Mouse (Mus musculus) lung, postnatal 14 days (tissue): ENCODE data around the gene Gm36864.
A peak's percentile ranks its signal among the peaks of the same experiment; 100 is the strongest.
"Not testable (repeated sequence)": the region's sequence is repeated elsewhere in the genome, so short reads cannot be mapped to it uniquely, and the experiment has no call there.

Experiments used
- DNase-seq: peaks from one replicate; pipeline ENCODE4 v3.0.0; 2021

Gm36864 gene

DNA sequence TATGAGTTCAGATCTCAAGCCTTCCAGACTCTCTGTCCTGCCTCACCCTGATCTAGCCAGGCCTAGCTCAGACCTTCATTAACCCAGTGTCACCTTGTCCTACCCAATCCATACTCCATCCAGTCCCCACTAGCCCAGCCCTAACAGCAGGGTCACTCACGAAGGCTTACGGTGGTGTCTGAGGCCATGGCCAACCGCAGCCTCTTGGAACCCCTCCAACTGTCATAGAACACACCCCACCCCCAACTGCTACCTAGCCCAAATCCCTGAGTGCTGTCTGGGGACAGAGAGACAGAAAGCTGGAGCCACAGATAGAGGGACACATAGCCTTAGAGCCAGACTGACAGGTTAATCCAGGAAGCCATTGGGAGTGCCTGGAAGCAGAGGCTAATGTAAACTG lies at the start of gene Gm36864:
Gene Gm36864 (plus strand): TSS at position 269 of the 400 bp plus-strand sequence.
- no peak for DNase-seq

DNA sequence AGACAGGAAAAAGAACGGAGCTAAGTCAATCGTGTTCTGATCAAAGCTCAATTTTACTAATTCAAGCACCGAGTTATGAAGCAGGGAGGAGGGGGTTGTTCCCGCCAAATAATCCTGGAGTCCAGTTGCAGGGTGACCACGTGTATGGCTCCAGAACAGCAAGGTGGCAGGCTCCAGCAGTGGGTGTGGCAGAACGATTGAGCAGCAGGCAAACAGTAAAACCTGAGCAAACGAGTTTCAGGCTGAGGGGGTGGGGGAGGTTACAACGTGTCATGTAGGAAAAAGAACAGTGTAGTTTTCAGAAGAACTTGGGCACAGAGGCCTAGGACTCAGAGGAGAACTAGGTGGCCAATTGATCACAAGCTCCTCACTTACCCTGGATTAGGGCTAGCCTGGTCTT lies 49.5 kb upstream of the Gm36864 start:
- DNase-seq, result not testable (repeated sequence)

- not testable (repeated sequence) for DNase-seq
Observed at GRCm38 (mm10) chr7:44187936-44188335, 48.0 kb upstream of the Gm36864 start, which contains the start of gene Klk1b24. Gene Klk1b24, plus strand, starts transcription at chr7:44188236.

DNA sequence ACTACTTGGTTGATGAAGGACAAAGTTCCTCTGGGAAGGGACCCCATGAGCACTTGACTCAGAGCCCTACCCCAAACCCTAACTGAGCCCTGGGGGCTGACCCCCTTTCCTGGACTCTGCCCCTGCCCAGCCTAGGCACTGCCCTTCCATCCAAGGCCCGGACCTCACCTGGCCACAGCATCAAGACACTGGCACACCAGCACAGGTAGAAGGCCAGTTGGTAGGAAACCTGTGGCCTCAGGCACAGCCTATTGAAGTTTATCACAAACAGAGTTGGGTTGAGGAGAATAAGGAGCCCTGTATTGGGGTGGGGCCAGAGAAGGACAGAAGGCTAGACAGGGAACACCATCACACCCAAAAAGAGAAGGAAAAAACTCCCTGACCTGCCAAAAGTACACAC lies 42.5 kb upstream of the Gm36864 start:
- DNase-seq, result not testable (repeated sequence)

GRCm38 (mm10) chr7:44197891-44198290 lies 38.1 kb upstream of the Gm36864 start, which contains the start of gene Klk1b3:
Gene Klk1b3, plus strand, starts transcription at chr7:44198191.
- DNase-seq, result no peak

- not testable (repeated sequence) for DNase-seq
Observed at GRCm38 (mm10) chr7:44207135-44207534, 28.8 kb upstream of the Gm36864 start, which contains the start of gene Klk1b4. Gene Klk1b4, plus strand, starts transcription at chr7:44207435.

DNA sequence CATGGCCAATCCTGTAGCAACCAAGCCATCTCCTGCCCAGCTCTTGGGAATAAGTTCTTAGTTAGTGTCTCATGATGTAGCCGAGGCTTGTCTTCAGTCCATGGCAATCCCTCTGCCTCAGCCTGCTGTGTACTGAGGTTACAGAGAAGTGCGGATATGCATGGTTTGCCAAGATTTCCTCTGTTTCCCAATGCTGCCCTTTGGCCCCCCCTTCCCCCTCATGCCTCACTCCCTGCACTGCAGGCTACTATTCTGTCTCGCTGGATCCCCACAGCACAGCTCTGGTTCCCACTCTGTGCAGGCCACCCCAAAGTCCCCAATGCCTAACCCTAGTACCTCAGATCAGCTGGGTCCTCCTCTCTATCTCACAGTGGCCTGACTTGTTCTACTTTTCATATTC lies 27.7 kb upstream of the Gm36864 start:
- no peak for DNase-seq

- DNase-seq, result no peak
Observed at GRCm38 (mm10) chr7:44215645-44216044, 20.3 kb upstream of the Gm36864 start, which contains the start of gene Klk1b5. Gene Klk1b5, plus strand, starts transcription at chr7:44215945.

DNA sequence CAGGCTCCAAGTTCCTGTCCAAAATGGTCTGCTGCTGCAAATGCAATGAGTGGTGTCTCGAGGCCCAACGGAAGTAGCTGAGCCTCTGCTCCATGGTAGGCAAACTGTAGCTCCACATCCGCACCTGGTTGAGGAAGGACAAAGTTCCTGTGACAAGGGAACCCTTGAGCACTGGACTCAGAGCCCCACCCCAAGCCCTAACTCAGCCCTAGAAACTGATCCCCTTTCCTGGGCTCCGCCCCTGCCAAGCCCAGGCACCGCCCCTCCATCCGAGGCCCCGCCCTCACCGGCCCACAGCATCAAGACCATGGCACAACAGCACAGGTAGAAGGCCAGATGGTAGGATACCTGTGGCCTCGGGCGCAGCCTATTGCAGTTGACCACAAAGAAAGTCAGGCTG lies 14.4 kb upstream of the Gm36864 start:
- not testable (repeated sequence) for DNase-seq

DNA sequence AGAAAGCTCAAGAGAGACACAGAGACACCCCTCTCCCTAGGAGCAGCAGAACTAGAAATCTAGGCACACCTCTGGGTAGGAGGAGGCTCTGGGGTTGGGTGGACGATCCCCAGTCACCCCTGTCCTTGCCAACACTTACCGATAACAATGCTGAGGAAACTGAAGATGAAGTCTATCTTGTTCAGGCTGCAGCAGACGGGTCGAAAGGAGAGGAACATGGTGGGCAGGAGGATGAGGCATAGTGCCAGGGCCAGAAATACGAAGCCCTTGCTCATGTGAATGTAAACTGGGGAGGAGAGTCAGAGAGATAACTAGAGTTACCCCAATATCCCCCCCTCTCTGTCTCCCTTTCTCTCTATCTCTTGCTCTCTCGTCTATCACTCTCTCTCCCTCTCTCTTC lies 13.6 kb upstream of the Gm36864 start:
- not testable (repeated sequence) for DNase-seq

DNA sequence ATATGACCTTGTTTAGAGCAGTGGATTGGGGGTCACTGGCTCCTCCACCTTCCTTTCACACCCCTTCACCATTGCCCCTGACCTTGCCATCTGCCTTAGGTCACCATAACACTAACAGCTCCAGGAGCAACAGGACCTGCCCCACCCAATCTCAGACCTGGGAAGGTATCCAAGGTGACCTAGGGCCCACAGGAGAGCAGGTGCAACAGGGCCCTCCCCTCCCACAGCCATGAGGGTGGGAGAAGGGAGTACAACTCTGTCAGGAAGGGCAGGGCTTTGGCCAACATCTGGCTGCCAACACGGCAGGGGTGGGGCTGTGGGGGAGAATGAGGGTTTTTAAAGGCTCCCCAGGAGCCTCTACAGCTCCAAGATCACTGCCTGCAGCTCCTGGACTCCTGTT lies 10.9 kb upstream of the Gm36864 start, which contains the start of gene Klk1:
Gene Klk1 (plus strand): TSS at position 285 of the 400 bp plus-strand sequence.
- no peak for DNase-seq

DNA sequence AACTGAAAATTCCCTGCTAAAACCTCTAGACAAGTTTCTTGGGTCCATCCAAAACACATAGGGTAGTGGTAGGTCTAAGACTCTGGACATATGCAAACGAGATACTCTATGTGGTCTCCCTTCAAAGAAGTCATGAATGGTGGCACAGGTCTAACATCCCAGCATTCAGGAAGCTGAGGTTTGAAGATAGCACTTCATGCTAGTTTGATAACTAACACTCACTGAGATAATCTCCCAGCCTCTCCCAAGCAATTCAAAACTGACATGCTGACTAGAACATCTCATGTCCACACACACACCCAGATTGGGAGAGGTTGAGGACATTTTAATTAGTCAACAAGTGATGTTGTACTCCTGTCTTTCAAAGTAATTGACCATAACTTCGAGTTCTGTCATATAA lies 3.9 kb downstream of the Gm36864 start:
- no peak for DNase-seq

DNA sequence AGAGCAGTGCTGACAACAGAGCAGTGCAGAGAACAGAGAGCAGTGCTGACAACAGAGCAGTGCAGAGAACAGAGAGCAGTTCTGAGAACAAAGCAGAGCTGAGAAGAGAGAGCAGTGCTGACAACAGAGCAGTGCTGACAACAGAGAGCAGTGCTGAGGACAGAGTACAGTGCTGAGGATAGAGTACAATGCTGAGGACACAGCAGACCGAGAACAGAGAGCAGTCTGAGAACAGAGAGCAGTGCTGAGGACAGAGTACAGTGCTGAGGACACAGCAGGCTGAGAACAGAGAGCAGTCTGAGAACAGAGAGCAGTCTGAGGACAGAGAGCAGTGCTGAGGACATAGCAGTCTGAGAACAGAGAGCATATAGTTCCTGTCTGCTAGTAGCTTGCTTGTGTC lies 4.7 kb downstream of the Gm36864 start:
- DNase-seq, result no peak

GRCm38 (mm10) chr7:44241163-44241562 lies 5.2 kb downstream of the Gm36864 start:
- DNase-seq, result no peak

GRCm38 (mm10) chr7:44244080-44244479 lies 8.1 kb downstream of the Gm36864 start:
- no peak for DNase-seq

DNA sequence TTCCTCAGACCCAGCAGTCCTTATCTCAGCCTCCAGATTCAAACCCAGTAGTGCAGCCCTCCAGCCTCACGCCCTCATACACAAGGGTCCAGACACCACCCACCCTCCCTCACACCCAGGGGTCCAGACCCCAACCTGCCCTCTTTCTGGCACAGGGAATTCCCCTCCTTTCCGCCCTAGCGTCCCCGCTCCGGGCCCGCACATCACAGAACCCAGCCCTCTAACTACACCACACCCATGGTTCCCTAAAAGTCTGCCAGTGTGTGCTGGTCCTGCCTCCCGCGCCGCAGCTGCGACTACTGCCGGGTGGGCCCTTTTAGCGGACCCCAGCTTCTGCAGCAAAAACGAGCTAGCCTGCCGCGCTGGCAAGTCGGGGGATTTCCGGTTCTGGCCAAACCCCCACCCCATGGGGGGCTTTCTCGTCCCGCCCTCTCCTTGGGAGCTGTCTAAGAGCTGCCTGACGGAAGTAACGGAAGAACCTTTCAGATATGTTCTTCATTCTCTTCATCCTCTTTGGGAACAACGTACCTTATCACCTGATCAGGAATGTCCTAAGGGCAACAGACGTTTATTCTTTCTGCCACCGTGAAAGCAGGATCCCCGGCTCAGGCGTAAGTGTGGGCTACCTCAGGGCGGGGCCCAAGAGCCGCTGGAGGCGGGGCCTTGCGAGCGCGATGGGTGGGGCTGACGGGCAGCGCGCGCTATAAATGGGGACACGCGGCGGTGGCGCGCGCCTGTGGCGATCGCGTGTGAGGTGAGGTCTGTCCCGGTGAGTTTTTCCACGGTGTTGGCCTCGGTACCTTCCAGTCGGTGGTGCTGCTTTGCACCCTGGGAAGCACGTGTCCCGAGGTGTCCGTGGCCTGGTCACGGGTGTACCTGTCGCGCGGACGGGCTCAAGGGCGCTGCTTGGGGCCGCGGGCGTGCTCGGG lies 10.3 kb downstream of the Gm36864 start, which contains the start of the genes 1700028J19Rik and 2410002F23Rik:
Gene 1700028J19Rik (minus strand): TSS at position 641 of the 929 bp plus-strand sequence.
Gene 2410002F23Rik (plus strand): TSS at position 668 of the 929 bp plus-strand sequence.
- peak; percentile 93 for DNase-seq

- no peak for DNase-seq
Observed at GRCm38 (mm10) chr7:44246984-44247470, 11.1 kb downstream of the Gm36864 start.

DNA sequence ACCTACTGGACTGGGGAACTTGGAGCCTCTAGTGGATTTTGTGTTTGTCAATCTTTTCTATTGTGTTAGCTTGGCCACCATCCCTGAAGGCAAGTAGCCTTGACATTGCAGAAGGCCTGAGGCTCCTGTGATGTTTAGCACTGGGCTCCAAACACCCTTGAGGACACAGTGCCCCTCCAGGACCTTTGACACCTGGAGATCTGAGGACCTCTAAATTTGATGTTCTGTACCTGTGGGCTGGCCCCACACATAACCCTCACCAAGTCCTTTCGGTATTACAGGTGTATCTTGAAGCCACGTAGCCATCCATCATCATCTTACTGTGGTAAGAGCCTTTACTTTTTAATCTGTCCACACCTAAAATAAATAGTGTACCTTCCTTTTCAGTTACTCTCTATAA lies 12.0 kb downstream of the Gm36864 start:
- DNase-seq, result no peak

DNA sequence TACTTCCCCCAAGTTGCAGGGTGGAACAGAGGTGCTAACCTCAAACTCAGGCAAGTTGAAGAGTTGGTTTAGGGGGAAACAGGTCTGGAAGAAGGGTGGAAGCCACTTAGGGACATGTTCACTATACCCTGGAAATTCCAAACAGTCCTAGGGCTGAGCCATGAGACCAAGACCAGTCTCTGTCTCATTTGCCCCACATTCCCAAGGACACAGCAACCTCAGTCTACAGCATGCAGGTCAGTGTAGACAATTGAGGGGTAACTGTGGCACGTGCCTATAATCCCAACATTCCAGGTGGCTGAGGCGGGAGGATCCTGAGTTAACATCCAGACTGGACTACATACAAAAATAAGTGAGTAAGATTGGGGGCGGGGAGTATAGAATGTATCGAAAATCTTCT lies 13.3 kb downstream of the Gm36864 start:
- DNase-seq, result no peak

DNA sequence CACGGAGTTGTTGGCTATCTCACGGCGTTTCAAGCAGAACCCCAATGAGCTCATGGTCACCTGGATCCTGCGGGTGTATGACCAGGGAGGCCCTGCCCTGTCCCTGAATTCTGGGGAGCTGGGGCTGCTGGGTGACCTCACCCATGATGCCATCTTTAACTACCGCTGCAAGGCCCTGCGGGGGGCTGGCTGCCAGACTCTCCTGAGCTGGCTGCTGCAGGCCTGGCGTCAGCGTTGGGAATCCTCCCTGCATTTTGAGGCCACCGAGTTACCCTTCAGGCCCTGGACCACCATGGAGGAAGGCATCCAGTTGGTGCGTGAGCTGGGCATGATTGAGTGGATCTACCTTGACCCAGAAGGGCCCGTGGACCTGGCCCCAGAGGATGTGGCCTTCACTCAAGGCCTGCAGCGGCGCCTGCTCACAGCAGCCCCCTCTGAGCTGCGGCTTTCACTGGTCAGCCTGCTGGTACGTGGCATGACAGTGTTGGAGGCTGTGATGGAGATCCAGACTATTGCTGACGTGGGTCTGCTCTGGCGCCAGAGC lies 14.8 kb downstream of the Gm36864 start:
- not testable (repeated sequence) for DNase-seq

DNA sequence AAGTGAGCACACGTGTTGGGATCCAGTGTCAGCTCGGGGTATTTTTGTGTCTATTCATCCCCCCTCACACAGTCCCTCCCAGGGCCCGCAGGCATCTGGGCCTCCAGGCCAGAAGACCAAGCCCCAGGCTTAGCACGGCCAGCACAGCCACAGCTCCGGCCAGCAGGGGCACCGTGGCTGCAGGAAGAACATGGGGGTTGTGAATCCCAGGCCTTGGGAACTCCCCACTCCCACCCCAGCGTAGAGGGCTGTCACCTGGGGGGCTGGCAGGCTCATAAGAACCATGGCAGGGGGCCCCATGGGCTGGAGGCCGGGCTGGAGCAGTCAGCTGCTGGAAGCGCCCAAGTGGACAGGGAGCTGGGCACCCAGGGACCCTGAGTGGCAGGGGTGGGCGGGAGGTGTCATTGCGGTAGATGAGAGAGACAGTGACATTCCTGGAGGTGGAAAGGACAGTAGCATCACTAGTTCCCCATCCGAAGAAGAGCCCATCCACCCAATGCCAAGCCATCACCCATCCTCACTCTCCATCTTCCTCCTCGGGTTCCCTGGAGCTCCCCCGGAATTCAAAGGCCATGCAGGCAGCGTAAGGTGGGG lies 17.1 kb downstream of the Gm36864 start:
- DNase-seq, result no peak

DNA sequence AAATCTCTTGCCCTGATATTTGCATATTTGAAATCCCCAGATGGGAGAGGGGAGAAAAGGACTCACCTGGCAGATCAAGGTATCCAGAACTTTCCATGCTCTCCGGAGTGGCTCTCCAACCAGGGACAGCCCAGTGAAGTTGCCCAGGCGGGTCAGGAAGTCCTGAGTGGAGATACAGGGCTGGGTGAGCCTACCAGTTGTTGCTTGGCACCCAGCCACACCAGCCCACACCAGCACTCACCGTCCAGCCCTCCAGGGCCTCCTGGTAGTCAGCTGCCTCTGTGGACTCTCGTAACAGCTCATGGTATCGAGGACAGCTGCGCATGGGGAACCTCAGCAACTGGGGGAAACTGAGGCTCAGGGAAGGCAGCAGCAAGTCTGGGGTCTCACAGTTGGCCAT lies 19.0 kb downstream of the Gm36864 start:
- no peak for DNase-seq

DNA sequence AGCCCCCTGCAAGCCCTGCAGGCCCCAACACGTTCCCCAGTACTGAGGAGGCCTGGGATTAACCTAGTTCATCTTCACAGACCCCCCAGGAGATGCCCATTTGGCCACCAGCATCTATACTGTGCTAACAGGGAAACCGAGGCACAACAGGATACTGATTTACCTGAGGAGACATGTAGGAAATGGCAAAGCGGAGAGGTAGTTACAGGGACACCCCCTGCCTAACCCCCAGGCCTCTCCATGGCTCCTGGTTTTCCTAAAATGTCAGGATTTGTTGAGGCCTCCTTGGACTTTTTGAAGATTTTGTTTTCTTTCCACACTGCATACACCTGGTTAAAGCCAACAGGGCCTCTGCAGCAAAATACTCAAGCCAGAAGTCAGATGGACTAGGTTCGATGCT lies 21.3 kb downstream of the Gm36864 start, which contains the start of gene Acp4:
Gene Acp4 (minus strand): TSS at position 101 of the 400 bp plus-strand sequence.
- DNase-seq, result no peak
